Mouse (Mus musculus): ENCODE results near the gene Tcte1. TPM values are rescaled to one million over a fixed set of nuclear protein-coding genes. Genes with fewer than 3 reads are reported as not detected.

The Tcte1 gene
- polyA plus RNA-seq, 1 experiment: not detected

DNA sequence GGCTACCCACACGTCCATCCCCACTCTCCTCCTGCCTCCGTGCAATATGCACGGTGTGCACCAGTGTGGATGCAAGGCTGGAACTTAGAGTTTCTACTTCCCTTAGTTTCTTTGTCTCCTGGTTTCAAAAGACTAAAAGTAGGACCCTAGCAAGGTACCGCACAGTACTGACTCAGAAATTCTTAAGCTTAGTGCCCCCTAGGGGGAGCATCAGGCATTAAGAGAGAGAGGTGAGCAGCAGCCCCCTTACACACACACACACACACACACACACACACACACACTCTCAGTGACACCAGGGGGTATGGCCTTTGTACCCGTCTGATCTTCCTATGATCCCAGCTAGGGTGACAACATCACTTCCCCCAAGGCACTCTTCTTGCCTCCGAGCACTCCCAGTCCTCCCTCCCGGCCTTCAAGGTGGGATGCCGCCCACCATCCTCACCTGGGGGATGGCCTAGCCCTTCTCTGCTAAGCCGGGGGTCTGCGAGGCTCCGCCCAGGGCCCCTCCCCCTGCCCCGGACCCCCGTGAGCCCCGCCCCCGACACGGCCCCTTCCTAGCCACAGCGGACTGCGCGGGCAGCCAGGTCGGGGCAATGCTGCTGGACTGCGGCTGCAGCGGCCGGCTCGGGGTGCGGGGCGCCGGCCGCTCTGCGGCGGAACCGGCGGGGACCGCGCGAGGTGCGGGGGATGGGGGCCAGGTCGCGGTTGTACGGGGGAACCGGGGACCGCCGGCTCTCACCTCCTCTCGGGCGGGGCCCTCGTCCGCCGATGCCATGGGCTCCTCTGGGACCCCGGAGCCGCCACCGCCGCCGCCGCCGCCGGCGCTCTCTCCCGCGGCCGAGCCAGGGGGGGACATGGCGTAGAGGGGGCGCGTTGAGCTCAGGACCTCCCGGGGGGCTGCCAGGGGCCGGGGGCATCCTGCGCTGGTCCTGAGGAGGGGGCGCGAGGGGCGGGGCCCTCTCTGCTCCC lies 25.6 kb downstream of the Tcte1 start:
- Histone ChIP-seq H3K4me3 (replicated peaks) (no peak overlapping the region), H3K9me3 (ENCODE audit: control insufficient read depth, low read length) (peaks cover 5% of the 10 kb centered on the region; the same call in 1 of the 2 replicates), H3K27me3 (ENCODE audit: control insufficient read depth) (peaks cover 94% of the 10 kb centered on the region), H3K36me3 (ENCODE audit: control insufficient read depth) (no peaks in the 10 kb centered on the region), H3K4me1 (ENCODE audit: control insufficient read depth) (peaks cover 2% of the 10 kb centered on the region)
- TF ChIP-seq GATA1 (IDR thresholded peaks at IDR 0.05; ENCODE audit: low read length) (no peak), TAL1 (IDR thresholded peaks at IDR 0.05; ENCODE audit: low read length) (no peak)

GRCm38 (mm10) chr17:45549617-45550181 lies 26.5 kb downstream of the Tcte1 start, which contains the start of gene Tmem151b:
TSS of gene Tmem151b (minus strand) at chr17:45549677.
- peaks cover 91% of the 10 kb centered on the region for H3K27me3 ChIP-seq (ENCODE audit: control insufficient read depth)
- H3K36me3 ChIP-seq (ENCODE audit: control insufficient read depth): no peaks in the 10 kb centered on the region
- H3K9me3 ChIP-seq (ENCODE audit: control insufficient read depth, low read length): peaks cover 5% of the 10 kb centered on the region; the same call in 1 of the 2 replicates
- peaks cover 2% of the 10 kb centered on the region for H3K4me1 ChIP-seq (ENCODE audit: control insufficient read depth)
- H3K4me3 ChIP-seq (replicated peaks): no peak within 1 kb of the TSS
- no peak for TF ChIP-seq GATA1 (IDR thresholded peaks at IDR 0.05; ENCODE audit: low read length)
- no peak for TF ChIP-seq TAL1 (IDR thresholded peaks at IDR 0.05; ENCODE audit: low read length)

- Histone ChIP-seq H3K27me3 (ENCODE audit: control insufficient read depth) (peaks cover 91% of the 10 kb centered on the region), H3K4me1 (ENCODE audit: control insufficient read depth) (peaks cover 2% of the 10 kb centered on the region), H3K36me3 (ENCODE audit: control insufficient read depth) (no peaks in the 10 kb centered on the region), H3K9me3 (ENCODE audit: control insufficient read depth, low read length) (peaks cover 5% of the 10 kb centered on the region; the same call in 1 of the 2 replicates), H3K4me3 (replicated peaks) (no peak overlapping the region)
- TF ChIP-seq TAL1 (IDR thresholded peaks at IDR 0.05; ENCODE audit: low read length): no peak
- no peak for TF ChIP-seq GATA1 (IDR thresholded peaks at IDR 0.05; ENCODE audit: low read length)
Measured at GRCm38 (mm10) chr17:45550253-45550652, 27.0 kb downstream of the Tcte1 start.

DNA sequence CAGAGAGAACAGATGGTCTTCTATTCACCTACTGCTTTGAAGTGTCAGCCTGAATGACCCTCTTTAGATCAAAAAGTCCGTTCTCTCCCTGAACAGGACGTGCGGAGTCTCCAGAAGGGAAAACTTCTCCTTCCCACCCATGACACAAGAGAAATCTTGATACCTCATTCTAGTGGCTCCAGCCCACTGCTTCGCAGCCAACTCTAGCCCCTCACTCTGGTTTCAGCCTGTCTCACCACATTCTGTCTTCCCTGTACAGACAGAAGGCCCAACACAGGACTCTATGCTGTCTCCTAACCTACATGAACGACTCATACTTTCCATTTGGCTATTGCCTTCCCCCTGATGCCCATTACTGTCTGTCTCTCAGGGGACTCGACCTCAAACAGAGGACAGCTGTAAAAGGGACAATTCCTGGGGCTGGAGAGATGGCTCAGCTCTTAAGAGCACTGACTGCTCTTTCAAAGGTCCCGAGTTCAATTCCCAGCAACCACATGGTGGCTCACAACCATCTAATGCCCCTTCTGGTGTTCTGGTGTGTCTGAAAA lies 28.1 kb downstream of the Tcte1 start:
- Histone ChIP-seq H3K4me3 (replicated peaks) (no peak overlapping the region), H3K27me3 (ENCODE audit: control insufficient read depth) (peaks cover 91% of the 10 kb centered on the region), H3K4me1 (ENCODE audit: control insufficient read depth) (peaks cover 13% of the 10 kb centered on the region), H3K9me3 (ENCODE audit: control insufficient read depth, low read length) (peaks cover 2% of the 10 kb centered on the region; the same call in 1 of the 2 replicates), H3K36me3 (ENCODE audit: control insufficient read depth) (no peaks in the 10 kb centered on the region)
- no peak for TF ChIP-seq GATA1 (IDR thresholded peaks at IDR 0.05; ENCODE audit: low read length)
- TF ChIP-seq TAL1 (IDR thresholded peaks at IDR 0.05; ENCODE audit: low read length): no peak

GRCm38 (mm10) chr17:45551816-45552451 lies 28.7 kb downstream of the Tcte1 start:
- Histone ChIP-seq H3K27me3 (ENCODE audit: control insufficient read depth) (peaks cover 91% of the 10 kb centered on the region), H3K36me3 (ENCODE audit: control insufficient read depth) (no peaks in the 10 kb centered on the region), H3K9me3 (ENCODE audit: control insufficient read depth, low read length) (peaks cover 2% of the 10 kb centered on the region; the same call in 1 of the 2 replicates), H3K4me1 (ENCODE audit: control insufficient read depth) (peaks cover 14% of the 10 kb centered on the region), H3K4me3 (replicated peaks) (no peak overlapping the region)
- TF ChIP-seq GATA1 (IDR thresholded peaks at IDR 0.05; ENCODE audit: low read length) (no peak), TAL1 (IDR thresholded peaks at IDR 0.05; ENCODE audit: low read length) (no peak)

- Histone ChIP-seq H3K4me3 (replicated peaks) (no peak overlapping the region), H3K36me3 (ENCODE audit: control insufficient read depth) (no peaks in the 10 kb centered on the region), H3K4me1 (ENCODE audit: control insufficient read depth) (peaks cover 14% of the 10 kb centered on the region), H3K27me3 (ENCODE audit: control insufficient read depth) (peaks cover 91% of the 10 kb centered on the region), H3K9me3 (ENCODE audit: control insufficient read depth, low read length) (peaks cover 2% of the 10 kb centered on the region; the same call in 1 of the 2 replicates)
- no peak for TF ChIP-seq TAL1 (IDR thresholded peaks at IDR 0.05; ENCODE audit: low read length)
- TF ChIP-seq GATA1 (IDR thresholded peaks at IDR 0.05; ENCODE audit: low read length): no peak
Measured at GRCm38 (mm10) chr17:45553065-45553464, 29.8 kb downstream of the Tcte1 start.

- no peak for TF ChIP-seq GATA1 (IDR thresholded peaks at IDR 0.05; ENCODE audit: low read length)
- no peak for TF ChIP-seq TAL1 (IDR thresholded peaks at IDR 0.05; ENCODE audit: low read length)
- no peak overlapping the region for H3K4me3 ChIP-seq (replicated peaks)
- H3K36me3 ChIP-seq (ENCODE audit: control insufficient read depth): no peaks in the 10 kb centered on the region
- peaks cover 14% of the 10 kb centered on the region for H3K4me1 ChIP-seq (ENCODE audit: control insufficient read depth)
- H3K9me3 ChIP-seq (ENCODE audit: control insufficient read depth, low read length): no peaks in the 10 kb centered on the region; the same call in 1 of the 2 replicates
- peaks cover 84% of the 10 kb centered on the region for H3K27me3 ChIP-seq (ENCODE audit: control insufficient read depth)
Measured at GRCm38 (mm10) chr17:45554420-45554819, 31.2 kb downstream of the Tcte1 start.

DNA sequence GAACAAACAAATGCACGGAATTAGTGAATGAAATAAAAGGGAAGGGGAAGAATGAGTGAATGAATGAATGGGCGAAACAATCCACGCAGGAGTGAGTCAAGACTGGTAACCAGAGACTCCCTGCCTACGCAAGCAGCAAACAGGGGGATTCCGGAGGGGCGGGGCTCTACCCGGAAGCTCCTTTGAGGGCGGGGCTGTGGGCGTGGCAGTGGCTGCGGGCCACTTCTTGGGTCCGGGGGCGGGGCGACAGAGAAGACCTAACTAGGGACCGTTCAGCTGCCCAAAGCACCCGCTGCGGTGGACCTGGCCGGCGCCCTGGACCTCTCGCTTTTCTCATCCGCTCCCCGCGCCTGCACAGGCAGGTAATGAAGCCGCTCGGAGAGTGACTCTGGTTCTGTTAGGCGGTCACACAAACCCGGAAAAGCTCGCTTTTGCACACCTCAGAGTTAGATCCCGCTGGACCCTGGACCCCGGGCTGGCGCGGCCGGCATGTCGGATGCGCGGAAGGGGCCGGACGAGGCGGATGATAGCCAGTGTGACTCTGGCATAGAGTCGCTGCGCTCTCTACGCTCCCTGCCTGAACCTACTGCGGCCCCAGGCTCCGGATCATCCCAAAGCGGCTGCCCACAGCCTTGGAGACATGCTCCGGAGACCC lies 32.3 kb downstream of the Tcte1 start, which contains the start of gene Nfkbie:
TSS of gene Nfkbie (plus strand) at position 252 of the 655 bp plus-strand sequence.
- peaks cover 14% of the 10 kb centered on the region for H3K4me1 ChIP-seq (ENCODE audit: control insufficient read depth)
- peaks cover 76% of the 10 kb centered on the region for H3K27me3 ChIP-seq (ENCODE audit: control insufficient read depth)

More for the DNA sequence above, 32.3 kb downstream of the Tcte1 start, which contains the start of gene Nfkbie:
- H3K9me3 ChIP-seq (ENCODE audit: control insufficient read depth, low read length): no peaks in the 10 kb centered on the region
- H3K36me3 ChIP-seq (ENCODE audit: control insufficient read depth): no peaks in the 10 kb centered on the region
- TF ChIP-seq TAL1 (IDR thresholded peaks at IDR 0.05; ENCODE audit: low read length) (no peak), GATA1 (IDR thresholded peaks at IDR 0.05; ENCODE audit: low read length) (no peak)
- H3K4me3 ChIP-seq (replicated peaks): peak within 1 kb of the TSS; percentile 64
